Mouse (Mus musculus): ENCODE measurements around the gene 4921524J17Rik.

Gene 4921524J17Rik

DNA sequence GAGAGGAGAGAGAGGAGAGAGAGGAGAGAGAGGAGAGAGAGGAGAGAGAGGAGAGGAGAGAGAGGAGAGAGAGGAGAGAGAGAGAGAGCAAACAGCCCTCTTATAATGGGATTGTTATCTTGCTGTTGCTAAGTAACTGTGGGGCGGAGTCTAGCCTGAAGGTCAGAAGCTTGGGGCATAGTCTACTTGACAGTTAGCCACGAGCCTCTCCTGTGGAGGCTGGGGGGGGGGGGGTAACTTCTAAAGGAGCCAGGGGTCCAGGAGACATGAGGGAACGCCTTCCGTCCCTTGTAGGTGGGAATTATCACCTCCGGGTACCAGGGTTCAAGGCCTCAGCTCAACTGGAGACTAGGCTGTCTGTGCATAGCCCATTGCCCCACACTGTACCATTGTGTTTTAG, 3.1 kb upstream of the 4921524J17Rik start:
- peak; percentile 50 for DNase-seq

DNA sequence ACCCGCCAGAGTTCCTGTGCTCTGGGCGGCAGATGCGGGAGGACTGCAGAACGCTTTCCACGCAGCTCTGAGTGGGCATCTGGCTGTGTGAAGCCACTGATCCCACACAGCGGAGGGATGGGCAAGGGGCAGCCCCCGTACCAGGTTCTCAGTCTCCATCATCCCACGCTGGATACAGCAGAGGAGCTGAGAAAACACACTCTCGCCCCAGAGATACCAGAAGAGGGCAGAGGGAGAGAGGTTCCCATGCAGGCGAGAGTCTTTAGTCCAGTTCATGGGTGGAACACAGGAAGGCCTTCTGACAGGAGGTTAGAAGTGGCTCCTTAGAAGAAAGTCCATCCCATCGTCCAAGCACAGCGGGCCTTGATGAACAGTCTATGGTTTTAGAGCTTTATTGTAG, 2.2 kb upstream of the 4921524J17Rik start:
- DNase-seq = no peak

DNA sequence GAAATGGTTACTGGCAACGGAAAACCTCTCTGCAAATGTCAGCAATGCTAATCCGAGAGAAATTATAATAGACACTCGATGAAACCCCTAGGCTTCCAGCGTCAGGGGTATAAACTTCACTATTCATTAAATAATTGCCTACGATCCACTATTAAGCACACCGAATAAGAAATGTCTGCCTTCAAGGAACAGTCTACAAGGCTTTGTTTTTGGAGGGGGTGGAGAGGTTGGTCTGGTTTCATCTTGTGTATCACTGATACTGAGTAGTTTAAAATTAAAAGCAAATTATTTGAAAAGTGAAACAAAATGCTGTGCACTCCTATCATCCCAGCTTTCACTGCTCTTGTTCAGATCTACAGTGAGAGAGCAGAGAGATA, 372 bp upstream of the 4921524J17Rik start:
- no peak for DNase-seq

DNA sequence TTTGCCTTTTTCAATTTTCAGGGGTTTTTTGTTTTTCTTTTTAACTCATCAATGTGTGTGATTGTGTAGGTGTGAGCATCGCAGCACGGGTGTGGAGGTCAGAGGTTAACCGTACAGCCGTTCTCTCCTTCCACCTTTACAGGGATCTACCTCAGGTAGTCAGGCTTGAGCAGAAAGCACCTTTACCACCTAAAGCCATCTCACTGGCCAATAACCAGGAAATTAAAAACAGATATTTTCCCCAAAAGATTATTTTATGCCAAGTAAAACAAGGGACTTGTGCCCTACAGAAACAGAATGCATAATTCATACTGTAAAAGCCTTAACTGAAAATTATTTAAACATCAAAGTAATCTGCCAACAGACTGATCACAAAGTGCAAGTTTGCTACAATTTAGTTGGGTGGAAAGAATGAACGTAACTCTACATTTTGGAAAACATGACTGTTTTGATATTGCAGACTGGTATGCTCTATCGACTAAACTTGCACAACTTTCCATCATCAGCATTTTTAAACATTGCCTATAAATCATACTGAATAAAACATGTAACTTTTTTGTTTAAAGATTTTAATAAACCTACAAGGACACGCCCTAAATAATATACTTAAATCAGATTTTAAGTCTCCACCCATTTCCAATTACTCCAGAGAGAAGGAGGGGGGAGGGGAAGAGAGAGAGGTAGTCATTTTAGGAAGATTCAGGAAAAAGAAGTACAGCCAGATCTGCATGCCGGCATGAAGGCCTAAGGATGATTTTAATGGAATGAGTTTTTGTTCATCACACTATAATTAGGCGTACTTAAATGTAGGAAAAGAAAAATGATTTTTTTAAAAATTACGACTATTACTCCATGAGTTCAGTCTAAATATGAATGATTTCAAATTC, 1.1 kb downstream of the 4921524J17Rik start:
- no peak for DNase-seq

DNA sequence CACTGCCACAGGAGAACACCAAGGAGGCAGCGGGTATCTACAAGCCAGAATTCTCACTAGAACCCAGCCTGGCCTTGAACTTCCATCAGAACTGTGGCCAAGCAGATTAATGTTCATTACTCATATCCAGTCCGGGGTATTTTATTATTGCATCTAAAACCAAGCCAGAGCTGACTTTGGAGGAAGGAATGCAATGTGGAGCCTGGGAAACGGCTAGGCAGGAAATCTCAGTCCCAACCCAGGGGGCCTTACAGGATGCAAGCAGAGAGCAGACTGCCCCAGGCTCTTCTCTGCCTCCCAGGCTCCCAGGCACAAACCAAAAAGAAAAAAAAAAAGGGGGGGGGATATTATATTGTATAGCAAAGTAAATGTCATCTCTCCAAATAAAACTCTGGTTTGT, 1.8 kb downstream of the 4921524J17Rik start:
- peak; percentile 23 for DNase-seq

DNA sequence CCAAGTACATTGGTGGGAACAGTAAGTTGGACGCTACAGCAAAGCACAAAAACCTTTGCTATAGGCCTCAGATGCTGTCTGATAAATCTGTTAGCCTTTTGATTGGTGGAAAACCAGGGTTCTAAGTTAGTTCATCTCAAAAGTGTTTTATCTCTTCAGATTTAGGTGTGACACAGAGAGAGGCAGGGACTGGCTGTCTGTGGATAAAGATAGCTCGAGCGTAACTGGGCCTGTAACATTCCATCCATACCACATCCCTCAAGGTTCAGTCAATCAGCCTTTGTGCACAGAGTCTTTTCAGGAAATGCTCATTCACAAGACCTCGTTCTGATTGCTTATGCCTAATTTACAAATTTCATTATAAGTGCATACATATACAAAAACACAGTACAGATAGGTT, 3.4 kb downstream of the 4921524J17Rik start:
- no peak for DNase-seq

DNA sequence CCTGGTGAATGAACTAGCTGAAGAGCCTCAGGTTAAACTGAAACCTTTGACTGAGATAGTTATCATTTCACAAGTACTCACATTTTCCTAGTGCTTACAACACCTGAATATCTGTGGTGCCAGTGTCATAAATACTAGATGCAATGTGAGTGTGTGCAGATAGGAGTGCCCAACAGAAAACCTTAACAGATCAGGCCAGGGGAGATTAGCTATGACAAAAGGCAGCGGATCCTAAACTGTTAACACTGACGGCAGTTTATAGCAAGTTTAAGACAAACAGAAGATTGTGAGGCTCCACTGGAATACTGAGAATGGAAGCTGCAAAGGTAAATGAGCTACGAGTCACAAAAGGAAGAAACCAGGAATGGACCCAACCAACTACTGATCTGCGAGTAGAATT, 5.6 kb downstream of the 4921524J17Rik start:
- DNase-seq = no peak

DNA sequence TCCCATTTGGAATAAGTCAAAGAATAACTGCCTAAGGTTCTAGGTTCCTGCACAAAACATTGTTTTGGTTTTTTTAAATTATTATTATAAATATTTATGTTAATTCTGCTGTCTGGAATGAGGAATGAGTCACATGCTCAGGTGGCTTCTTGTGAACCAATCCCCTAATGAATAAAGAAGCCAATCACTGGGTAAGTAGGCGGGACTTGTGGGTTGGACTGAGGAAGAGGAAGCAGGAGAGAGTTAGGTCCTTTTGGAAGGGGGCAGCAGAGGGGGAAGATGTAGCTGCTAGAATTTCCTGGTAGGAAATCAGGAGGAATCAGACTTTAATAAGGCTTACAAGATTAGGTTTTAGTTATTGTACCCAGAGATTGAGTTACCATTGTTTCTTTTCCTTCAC, 11.3 kb downstream of the 4921524J17Rik start:
- no peak for DNase-seq

DNA sequence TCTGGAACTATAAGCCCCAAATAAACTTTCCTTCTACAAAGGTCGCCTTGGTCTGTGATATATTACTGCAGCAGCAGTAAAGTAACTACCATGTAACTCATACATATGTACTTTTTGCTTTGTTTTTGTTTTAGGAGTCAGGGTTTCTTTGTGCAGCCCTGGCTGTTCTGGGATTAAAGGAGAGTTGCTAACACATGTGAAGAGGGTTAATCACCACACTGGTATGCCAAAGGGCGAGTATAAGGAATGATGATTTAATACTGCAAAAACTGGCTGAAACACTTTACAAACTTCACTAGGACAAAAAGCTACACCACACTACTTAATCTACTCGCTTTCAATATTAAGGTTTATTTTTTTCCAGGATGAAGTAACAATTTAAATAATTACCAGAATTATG, 24.1 kb downstream of the 4921524J17Rik start:
- DNase-seq = no peak

DNA sequence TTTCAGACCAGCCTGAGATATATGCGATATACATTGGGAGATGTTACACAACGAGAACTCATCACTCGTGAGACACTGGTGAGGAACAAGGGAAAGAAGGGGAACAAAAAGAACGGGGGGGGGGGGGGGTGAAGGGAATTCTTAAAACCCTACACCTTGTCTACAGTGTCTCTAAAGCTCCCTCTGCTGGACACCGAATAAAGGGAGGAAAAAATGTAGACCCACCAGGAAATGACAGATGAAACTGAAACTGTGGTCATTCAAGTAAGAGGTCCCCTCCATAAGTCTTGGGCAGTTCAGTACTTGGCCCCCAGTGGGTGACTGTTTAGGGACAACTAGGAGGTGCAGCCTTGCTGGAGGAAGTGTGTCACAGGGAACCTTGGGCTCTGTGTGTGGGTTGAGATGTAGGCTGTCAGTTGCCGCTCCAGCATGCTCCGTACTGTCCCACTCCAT, 24.6 kb downstream of the 4921524J17Rik start:
- no peak for DNase-seq

DNA sequence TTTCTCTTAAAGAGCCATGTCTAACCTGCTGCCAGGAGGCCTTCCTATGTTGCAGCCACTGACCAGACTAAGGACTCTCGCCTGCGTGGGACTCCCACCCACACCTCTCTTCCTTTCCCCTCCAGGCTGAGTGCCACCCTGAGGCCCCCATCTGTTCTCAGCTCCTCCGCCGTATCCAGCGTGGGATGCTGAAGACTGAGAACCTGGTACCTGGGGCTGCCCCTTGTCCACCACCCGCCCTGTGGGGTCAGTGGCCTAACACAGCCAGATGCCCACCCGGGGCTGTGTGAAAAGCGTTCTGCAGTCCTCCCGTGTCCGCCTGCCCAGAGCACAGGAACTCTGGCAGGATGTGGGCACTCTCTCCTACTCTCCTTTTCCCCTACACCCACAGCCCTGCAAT, 26.7 kb downstream of the 4921524J17Rik start:
- no peak for DNase-seq

DNA sequence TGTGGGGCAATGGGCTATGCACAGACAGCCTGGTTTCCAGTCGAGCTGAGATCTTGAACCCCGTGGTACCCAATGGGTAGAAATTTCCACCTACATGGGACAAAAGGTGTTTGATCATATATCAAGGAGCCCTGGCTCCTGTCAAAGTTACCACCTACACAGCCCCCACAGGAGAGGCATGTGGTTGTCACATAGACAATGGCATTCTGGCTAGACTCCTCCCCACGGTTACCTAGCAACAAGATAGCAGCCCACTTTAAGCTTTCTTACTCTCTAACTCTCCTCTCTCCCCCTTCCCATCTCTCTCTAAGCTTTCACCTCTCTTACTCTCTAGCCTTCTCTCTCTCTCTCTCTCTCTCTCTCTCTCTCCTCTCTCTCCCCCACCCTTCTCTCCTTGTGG, 27.2 kb downstream of the 4921524J17Rik start:
- no peak for DNase-seq

DNA sequence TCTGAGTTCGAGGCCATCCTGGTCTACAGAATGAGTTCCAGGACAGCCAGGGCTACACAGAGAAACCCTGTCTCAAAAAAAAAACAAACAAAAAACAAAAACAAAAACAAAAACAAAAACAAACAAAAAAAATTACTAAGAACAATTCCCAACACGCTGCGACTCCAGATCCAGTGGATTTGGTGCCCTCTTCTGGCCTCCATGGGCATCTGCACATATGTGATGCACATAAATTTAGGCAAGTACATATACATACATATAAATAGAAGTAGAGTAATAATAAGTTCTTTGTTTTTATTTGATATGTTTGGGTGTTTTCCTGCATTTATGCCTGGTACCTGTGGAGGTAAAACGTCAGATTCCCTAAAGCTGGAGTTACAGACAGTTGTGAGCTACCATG, 34.1 kb downstream of the 4921524J17Rik start:
- no peak for DNase-seq

DNA sequence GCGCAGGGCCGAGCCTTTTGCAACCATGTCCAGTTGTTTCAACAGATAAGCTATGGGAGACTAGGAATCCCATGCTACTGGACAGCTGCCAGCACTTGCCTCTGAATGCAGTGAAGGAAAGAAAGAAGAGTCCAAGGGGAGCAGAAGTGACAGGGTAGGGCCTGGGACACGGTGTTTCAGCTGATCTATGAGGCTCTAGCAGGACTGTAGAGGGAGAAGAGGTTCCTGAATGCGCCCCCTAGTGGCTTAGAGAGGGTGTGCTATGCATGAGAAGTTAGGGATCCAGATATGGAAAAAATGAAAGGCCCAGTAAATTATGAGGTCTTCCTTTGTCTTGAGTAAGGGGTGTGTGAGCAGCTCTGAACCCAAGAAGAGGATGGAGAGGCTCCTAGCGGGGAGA, 35.1 kb downstream of the 4921524J17Rik start:
- peak; percentile 49 for DNase-seq

DNA sequence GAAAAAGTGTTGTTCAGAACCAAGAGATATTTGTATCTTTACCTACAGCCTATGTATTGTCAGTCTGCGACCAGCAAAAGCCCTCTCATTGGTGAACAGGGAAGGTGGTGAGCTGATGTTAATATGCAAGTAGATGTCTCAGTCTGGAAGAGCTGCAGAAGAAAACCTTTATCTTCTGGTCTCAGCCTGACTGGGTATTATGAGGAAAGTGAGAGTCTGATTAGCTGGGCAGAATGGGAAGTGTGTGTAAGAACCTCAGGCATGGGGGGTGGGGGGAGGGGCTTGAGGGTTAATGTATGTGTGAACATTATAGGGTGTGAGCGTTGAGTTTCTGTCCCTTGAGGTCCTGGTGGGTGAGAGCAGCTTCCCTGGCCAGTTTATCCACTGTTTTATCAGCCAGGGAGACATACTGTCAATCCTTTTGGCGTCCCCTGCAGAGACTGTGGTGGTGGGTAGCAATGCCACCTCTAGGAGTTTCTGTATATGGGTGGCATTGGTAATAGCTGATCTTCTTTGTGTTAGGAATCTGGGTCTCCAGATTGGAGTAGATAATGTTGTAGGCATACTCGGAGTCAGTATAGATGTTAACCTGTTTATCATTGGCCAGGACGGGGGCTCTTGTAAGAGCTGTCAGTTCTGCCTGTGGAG, 36.1 kb downstream of the 4921524J17Rik start:
- DNase-seq = no peak

DNA sequence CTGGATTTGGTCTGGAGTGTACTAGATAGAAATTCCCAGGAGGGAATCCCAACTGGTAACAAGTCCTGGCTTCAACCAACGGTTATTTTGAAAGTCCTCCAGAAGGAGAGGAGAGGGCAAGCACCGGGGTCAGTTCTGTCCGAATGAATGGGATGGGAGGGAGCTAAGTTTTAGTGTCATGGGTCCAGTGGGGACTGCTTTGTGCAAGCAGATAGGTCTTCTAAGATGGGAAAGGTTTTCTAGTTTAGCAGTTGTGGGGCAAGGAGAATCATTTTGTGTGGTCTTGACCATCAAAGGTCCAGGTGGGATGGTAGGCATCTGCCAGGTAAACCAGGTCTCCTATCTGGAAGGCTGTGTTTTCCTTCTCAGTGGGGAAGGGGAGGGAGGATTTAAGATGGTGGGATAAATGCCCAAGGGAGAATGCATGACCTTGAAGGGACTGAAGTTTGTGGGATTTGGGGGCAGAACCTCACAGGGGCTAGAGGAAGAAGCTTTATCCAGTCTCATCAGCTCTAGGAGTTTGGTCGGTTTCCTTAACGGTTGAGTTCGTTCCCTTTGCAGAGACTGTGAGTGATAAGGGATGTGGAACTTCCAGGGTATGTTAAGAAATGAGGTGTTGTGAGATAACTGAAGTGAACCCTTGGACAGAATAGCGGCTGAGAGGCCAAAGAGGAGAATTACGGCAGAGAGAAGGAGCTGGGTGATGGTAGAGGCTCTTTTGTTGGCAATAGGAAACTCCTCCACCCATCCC, 36.8 kb downstream of the 4921524J17Rik start:
- no peak for DNase-seq

DNA sequence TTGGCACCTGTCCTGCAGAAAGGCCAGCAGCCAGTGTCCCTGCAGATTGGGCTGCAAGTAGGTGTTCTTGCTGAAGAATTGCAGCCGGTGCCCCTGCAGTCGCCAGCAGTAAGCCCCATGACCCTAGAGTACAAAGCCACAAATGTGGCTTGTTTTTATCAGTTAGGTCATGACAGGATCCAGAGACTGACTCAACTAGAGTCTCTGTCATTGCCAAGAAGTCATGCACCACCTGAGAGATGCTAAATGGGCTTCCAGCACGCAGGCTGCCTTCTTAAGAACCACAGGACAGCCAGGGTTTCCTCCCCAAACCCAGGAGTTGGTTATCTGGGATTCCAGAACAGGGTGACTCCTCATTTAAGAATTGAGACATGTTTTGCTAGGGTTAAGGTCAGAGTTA, 37.6 kb downstream of the 4921524J17Rik start:
- DNase-seq = no peak

DNA sequence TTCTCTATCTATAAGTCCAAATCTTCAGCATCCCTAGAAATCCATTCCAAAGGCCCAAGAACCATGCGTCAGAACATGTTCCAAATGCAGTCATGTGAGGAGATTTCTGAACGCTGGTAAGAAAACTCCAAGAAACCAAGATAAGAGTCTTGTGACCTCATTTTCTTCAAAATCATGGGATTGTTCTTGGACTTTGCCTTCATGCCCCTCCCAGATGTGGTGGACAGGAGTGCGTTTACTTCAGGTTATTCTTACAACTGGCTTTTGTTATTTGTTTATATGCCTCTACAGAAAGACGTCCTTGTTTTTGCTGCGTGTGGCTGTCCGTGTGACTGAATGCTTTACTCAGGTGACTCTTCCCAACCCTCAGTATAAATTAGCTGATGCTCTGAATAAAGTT, 39.4 kb downstream of the 4921524J17Rik start:
- DNase-seq = no peak

DNA sequence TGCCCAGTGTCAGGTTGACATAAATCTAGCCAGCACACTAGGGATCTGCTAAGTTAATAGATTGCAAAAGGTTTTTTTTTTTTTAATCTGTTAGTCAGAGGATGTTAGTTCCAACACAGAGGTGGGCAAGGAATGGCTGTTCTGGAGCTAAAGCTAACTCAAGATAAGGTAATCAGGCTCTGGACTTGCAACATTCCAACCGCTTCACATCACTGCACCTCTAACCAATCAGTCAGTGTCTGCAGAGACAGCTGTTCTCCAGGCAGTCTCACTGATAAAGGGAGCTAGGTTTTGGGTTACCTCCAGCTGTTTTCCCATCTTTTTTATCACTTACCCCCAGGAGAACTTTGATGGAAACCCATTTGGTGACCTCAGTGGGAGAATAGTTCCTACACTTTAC, 41.2 kb downstream of the 4921524J17Rik start:
- DNase-seq = no peak

DNA sequence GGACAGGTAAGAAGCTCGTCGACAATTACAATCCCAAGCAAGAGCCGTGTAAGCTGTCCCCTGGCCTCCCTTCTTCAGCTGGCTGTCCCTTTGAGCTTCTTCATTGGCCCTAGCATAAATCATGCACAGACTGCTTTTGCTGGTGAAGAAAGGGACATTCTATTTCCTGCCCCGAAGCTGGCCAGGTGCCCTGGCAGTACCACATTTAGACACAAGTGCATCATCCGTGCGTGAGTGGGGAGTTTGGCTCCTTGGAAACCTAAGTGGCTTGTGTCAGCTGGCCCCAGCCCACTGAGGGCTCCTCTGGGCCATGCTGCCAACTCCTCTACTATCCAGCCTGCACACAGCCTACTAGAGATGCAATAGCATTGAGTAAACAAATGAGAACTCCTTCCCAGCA, 46.4 kb downstream of the 4921524J17Rik start, which contains the start of gene Mylk3:
Mylk3 (minus strand) TSS at position 141 of the 400 bp plus-strand sequence.
- no peak for DNase-seq

DNA sequence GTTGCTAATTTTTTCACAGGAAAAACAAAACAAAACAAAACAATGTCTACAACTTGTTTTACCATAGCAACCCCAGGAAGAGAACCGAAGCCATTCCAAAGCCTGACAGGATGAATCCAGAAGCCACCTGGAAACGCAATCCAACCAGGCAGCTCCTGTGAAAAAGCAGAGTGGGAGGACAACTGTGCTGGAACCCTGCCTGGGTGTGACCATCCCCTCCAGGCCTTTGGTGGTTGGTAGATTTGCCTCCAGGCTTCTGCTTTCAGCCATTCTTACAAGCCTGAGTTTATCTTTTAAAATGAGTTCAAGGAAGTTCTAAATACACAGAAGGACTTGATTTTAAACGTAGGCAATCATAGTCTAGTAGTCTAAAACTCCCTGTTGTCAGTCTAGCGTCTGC, 50.7 kb downstream of the 4921524J17Rik start:
- DNase-seq = no peak

DNA sequence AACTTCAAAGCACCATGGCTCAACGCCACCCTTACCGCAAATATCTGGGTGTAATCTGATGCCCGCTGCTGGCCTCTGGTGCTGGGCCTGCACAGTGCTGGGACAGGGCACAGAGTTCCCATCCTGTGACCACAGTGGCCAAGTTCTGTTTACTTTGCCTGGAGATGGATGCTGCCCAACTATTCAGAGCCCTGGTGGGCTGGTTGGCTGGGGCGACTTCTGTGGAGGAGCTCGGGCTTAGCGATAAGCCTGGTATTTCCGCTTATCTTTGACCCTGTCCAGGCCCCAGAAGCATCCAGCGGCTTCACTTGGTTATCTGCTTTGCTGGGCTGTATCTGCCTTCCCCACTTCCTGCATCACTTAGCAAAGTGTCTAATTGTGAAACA, 51.8 kb downstream of the 4921524J17Rik start:
- DNase-seq = no peak

DNA sequence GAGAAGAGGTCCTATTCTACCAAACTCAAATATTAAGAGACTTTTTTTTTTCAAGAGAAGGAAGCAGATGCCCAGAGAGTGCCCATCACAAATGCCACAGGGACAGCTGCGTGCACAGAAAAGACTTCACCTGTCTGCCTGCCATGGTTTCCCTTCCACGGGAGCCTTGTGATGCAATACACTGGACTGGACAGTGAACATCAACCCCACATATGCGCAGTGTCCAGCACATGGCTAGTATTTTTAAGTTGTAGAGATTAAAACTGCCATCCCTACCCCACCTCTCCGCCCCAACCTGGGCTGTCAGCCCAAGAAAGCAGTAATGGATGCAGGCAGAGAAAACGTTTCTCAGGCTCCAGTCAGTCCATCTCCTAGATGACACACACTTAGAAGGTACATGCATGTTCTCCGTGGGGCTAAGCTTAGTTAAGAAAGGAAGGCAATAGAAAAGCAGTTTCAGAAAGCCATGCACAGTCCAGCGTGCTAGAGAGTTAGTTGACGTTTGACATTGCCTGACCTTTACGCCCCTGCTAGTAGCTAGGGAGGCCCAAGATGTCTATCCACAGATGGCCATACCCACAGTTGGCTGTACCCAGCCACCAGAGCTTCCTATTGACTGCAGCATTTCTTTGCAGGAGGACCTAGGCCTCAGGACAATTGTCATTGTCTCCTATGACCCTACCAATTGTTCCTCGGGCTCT, 52.4 kb downstream of the 4921524J17Rik start:
- DNase-seq = no peak
